25 mouse cellular contexts compared by ENCODE assay signal in genomic region chr13:102988251-102988895, GRCm38 (mm10).
DNase-seq lines count a peak whose midpoint lies in the region; ATAC-seq lines count a peak whose summit lies in the region.
"Had no signal": no experiment of that assay in that cellular context is flagged by ENCODE, and none has a peak within 500 bp of the region (broad histone marks: within the 10 kb centered on the region; RNA-seq: fewer than 3 reads in every experiment).

No protein-coding gene starts in this region.

- H3K4me2 ChIP-seq in kidney, embryonic 16.5 days (replicated peaks; ENCODE audit: low read depth, low read length), result no peak overlapping the region
- H3K4me2 ChIP-seq in kidney, embryonic 15.5 days, result no peak overlapping the region
- no peak overlapping the region for H3K4me2 ChIP-seq in hindbrain, embryonic 12.5 days (replicated peaks)
- H3K4me2 ChIP-seq: heart, embryonic 11.5 days; hindbrain, embryonic 13.5 days; limb, embryonic 13.5 days; liver, embryonic 12.5 days; midbrain, embryonic 13.5 days; stomach, embryonic 15.5 days had no signal

- no peak for ATAC-seq in kidney, embryonic 16.5 days (ENCODE audit: low FRiP score, low TSS enrichment)
- ATAC-seq in kidney, embryonic 15.5 days (replicated peaks; ENCODE audit: low FRiP score), result no peak
- ATAC-seq in hindbrain, embryonic 12.5 days (ENCODE audit: low FRiP score), result no peak
- ATAC-seq: forebrain, embryonic 14.5 days; intestine, postnatal 0 days; liver, embryonic 12.5 days; liver, postnatal 0 days; midbrain, embryonic 13.5 days; Patski had no signal

- H3K9ac ChIP-seq in kidney, embryonic 16.5 days (replicated peaks; ENCODE audit: low read length), result no peak overlapping the region
- no peak overlapping the region for H3K9ac ChIP-seq in kidney, embryonic 15.5 days
- H3K9ac ChIP-seq in hindbrain, embryonic 12.5 days, result no peak overlapping the region
- H3K9ac ChIP-seq: hindbrain, embryonic 13.5 days; limb, embryonic 13.5 days; liver, embryonic 12.5 days; liver, postnatal 0 days; midbrain, embryonic 13.5 days; stomach, embryonic 15.5 days had no signal

- H3K36me3 ChIP-seq in kidney, embryonic 16.5 days (ENCODE audit: insufficient read depth, low read length), result no peaks in the 10 kb centered on the region
- H3K36me3 ChIP-seq in kidney, embryonic 15.5 days, result no peaks in the 10 kb centered on the region
- no peaks in the 10 kb centered on the region for H3K36me3 ChIP-seq in hindbrain, embryonic 12.5 days
- H3K36me3 ChIP-seq: hindbrain, embryonic 13.5 days; limb, embryonic 13.5 days; liver, embryonic 12.5 days; midbrain, embryonic 13.5 days; stomach, embryonic 15.5 days had no signal

- WGBS in kidney, embryonic 16.5 days, result 72% methylated on average over 11 of the region's 11 CpGs
- 62% methylated on average over 11 of the region's 11 CpGs for WGBS in kidney, embryonic 15.5 days
- WGBS in hindbrain, embryonic 12.5 days, result 68% methylated on average over 11 of the region's 11 CpGs

- H3K27me3 ChIP-seq in kidney, embryonic 16.5 days (ENCODE audit: insufficient read depth, low read length), result no peaks in the 10 kb centered on the region
- H3K27me3 ChIP-seq in kidney, embryonic 15.5 days, result no peaks in the 10 kb centered on the region
- H3K27me3 ChIP-seq in hindbrain, embryonic 12.5 days, result no peaks in the 10 kb centered on the region
- H3K27me3 ChIP-seq: CH12.LX; hindbrain, embryonic 13.5 days; limb, embryonic 13.5 days; liver, embryonic 12.5 days; megakaryocyte, embryonic 14.5 days; midbrain, embryonic 13.5 days; Patski; stomach, embryonic 15.5 days had no signal

- H3K27ac ChIP-seq in kidney, embryonic 16.5 days (ENCODE audit: low read length), result no peak overlapping the region
- H3K27ac ChIP-seq in kidney, embryonic 15.5 days, result no peak overlapping the region
- H3K27ac ChIP-seq in hindbrain, embryonic 12.5 days, result no peak overlapping the region
- H3K27ac ChIP-seq: hindbrain, embryonic 13.5 days; limb, embryonic 13.5 days; liver, embryonic 12.5 days; midbrain, embryonic 13.5 days; stomach, embryonic 15.5 days had no signal

- DNase-seq in kidney, adult 18-20 months, result peak; percentile 13
- peak; percentile 11 to 26 for DNase-seq in kidney, postnatal 36 days
- DNase-seq in NIH3T3 (ENCODE audit: low read depth), result peak; percentile 41
- no peak for DNase-seq in left cerebral cortex, adult 18-20 months (ENCODE audit: low spot score in 2 of 2)
- DNase-seq: cerebellum, adult 11-12 months; cerebellum, adult 9-11 months; gastrocnemius, postnatal 14 days; heart, postnatal 36 days; liver, postnatal 0 days; lung, postnatal 4 days; right cerebral cortex, postnatal 25 days had no signal

- no peak overlapping the region for H3K4me3 ChIP-seq in kidney, embryonic 16.5 days (ENCODE audit: low read length)
- no peak overlapping the region for H3K4me3 ChIP-seq in kidney, embryonic 15.5 days (replicated peaks)
- no peak overlapping the region for H3K4me3 ChIP-seq in hindbrain, embryonic 12.5 days
- H3K4me3 ChIP-seq: hindbrain, embryonic 13.5 days; limb, embryonic 13.5 days; liver, embryonic 12.5 days; megakaryocyte, embryonic 14.5 days; midbrain, embryonic 13.5 days; stomach, embryonic 15.5 days had no signal

- H3K4me1 ChIP-seq in kidney, embryonic 16.5 days (ENCODE audit: insufficient read depth, low read length), result peaks cover 7% of the 10 kb centered on the region; the same call in 1 of the 2 replicates
- peaks cover 21% of the 10 kb centered on the region for H3K4me1 ChIP-seq in kidney, embryonic 15.5 days
- 0 out of 2 replicates have a peak, but pooled peaks cover 4% of the 10 kb centered on the region for H3K4me1 ChIP-seq in hindbrain, embryonic 12.5 days
- H3K4me1 ChIP-seq: limb, embryonic 13.5 days; liver, embryonic 12.5 days; megakaryocyte, embryonic 14.5 days; stomach, embryonic 15.5 days had no signal

- H3K9me3 ChIP-seq in kidney, embryonic 16.5 days (ENCODE audit: low read length), result no peaks in the 10 kb centered on the region
- peaks cover 4% of the 10 kb centered on the region; the same call in 1 of the 2 replicates for H3K9me3 ChIP-seq in kidney, embryonic 15.5 days (replicated peaks)
- no peaks in the 10 kb centered on the region for H3K9me3 ChIP-seq in hindbrain, embryonic 12.5 days (replicated peaks)
- H3K9me3 ChIP-seq: hindbrain, embryonic 13.5 days; midbrain, embryonic 13.5 days; stomach, embryonic 15.5 days had no signal

Comparison
In these comparisons a context has a peak if more than half of its experiments do, and no peak if none do; other contexts are left out.
1. DNase-seq: peak in kidney, adult 18-20 months (single experiment), kidney, postnatal 36 days (2 of 2) and NIH3T3 (single experiment); none in left cerebral cortex, adult 18-20 months (0 of 2).